Mouse (Mus musculus): ENCODE measurements at regions not wholly inside any gene's neighbourhood (a gene's known extent, or its start where the extent isn't known, plus 50 kb on each side); places are given as distances from the start of the nearest gene placed in this dataset.

GRCm38 (mm10) chr13:41994126-41994525, 57.7 kb upstream of the Hivep1 start:
- Histone ChIP-seq H3K9ac (ENCODE audit: insufficient read depth, low read depth) (no peak overlapping the region), H3K4me3 (replicated peaks in 1 of 3; ENCODE audit: low read depth in 2 of 3, low read length in 2 of 3, poor library complexity in 1 of 3) (no peak overlapping the region), H3K9me3 (replicated peaks; ENCODE audit: low read length) (no peaks in the 10 kb centered on the region), H3K27ac (ENCODE audit: insufficient read depth, low read depth) (no peak overlapping the region), H3K79me2 (replicated peaks; ENCODE audit: control insufficient read depth, extremely low read depth, insufficient read depth, poor library complexity, severe bottlenecking) (no peaks in the 10 kb centered on the region), H3K4me2 (ENCODE audit: insufficient read depth, low read depth, poor library complexity, severe bottlenecking) (no peak overlapping the region), H3K27me3 (replicated peaks) (no peaks in the 10 kb centered on the region), H3K36me3 (replicated peaks in 1 of 2; ENCODE audit: control insufficient read depth in 1 of 2, insufficient read depth in 1 of 2, low read length in 1 of 2) (no peaks in the 10 kb centered on the region), H3K4me1 (ENCODE audit: control insufficient read depth in 1 of 2, insufficient read depth in 2 of 2) (peaks cover 2 to 10% of the 10 kb centered on the region in 2 experiments; a peak in 2 of 4 replicates)
- dilution Hi-C loops (cut with MboI; ENCODE audit: extremely low pct_ligation_motif_present, extremely low pct_unique_long_range_greater_than_20kb, low sequenced_read_pairs) (no loop called here), in situ Hi-C loops (cut with MboI; ENCODE audit: low pct_ligation_motif_present, low pct_unique_long_range_greater_than_20kb, low sequenced_read_pairs) (no loop called here)
- DNase-seq (ENCODE audit: extremely low read depth), result no peak
- TF ChIP-seq SIN3A (IDR thresholded peaks at IDR 0.05; ENCODE audit: low read length) (no peak), ELF1 (IDR thresholded peaks at IDR 0.05; ENCODE audit: low read depth, low read length) (no peak), MAX (IDR thresholded peaks at IDR 0.05; ENCODE audit: low read length) (no peak), KAT2A (IDR thresholded peaks at IDR 0.05; ENCODE audit: insufficient replicate concordance, low read length) (no peak), PAX5 (IDR thresholded peaks at IDR 0.05; ENCODE audit: low read length) (no peak), TCF12 (IDR thresholded peaks at IDR 0.05; ENCODE audit: low read depth, low read length) (no peak), RCOR1 (conservative IDR thresholded peaks at IDR 0.05; ENCODE audit: low read depth, low read length) (no peak), NRF1 (IDR thresholded peaks at IDR 0.05; ENCODE audit: low read depth, low read length) (no peak), CTCF (conservative IDR thresholded peaks at IDR 0.05 in 1 of 2, IDR thresholded peaks at IDR 0.05 in 1 of 2; ENCODE audit: low read depth in 2 of 2, low read length in 2 of 2) (no peak), ETS1 (conservative IDR thresholded peaks at IDR 0.05; ENCODE audit: low read depth, low read length) (no peak), HCFC1 (IDR thresholded peaks at IDR 0.05; ENCODE audit: low read depth, low read length) (no peak), JUND (conservative IDR thresholded peaks at IDR 0.05; ENCODE audit: low read depth, low read length) (no peak)

- peaks cover 4% of the 10 kb centered on the region for H3K9me3 ChIP-seq (replicated peaks; ENCODE audit: low read length)
- in situ Hi-C loops (cut with MboI; ENCODE audit: low pct_ligation_motif_present, low pct_unique_long_range_greater_than_20kb, low sequenced_read_pairs), result no loop called here
- no peak overlapping the region for H3K4me2 ChIP-seq (ENCODE audit: insufficient read depth, low read depth, poor library complexity, severe bottlenecking)
- no peaks in the 10 kb centered on the region for H3K36me3 ChIP-seq (replicated peaks in 1 of 2; ENCODE audit: control insufficient read depth in 1 of 2, insufficient read depth in 1 of 2, low read length in 1 of 2)
- TF ChIP-seq SMC3 (IDR thresholded peaks at IDR 0.05; ENCODE audit: low read depth, low read length) (no peak), ZKSCAN1 (IDR thresholded peaks at IDR 0.05; ENCODE audit: borderline replicate concordance, low read depth, low read length) (no peak), UBTF (IDR thresholded peaks at IDR 0.05; ENCODE audit: low read depth, low read length) (no peak), USF2 (conservative IDR thresholded peaks at IDR 0.05; ENCODE audit: low read depth, low read length) (no peak), POLR2AphosphoS2 (IDR thresholded peaks at IDR 0.05; ENCODE audit: low read depth, low read length) (no peak), MXI1 (IDR thresholded peaks at IDR 0.05; ENCODE audit: low read depth, low read length) (no peak), SIN3A (IDR thresholded peaks at IDR 0.05; ENCODE audit: low read length) (no peak), CTCF (conservative IDR thresholded peaks at IDR 0.05 in 1 of 2, IDR thresholded peaks at IDR 0.05 in 1 of 2; ENCODE audit: low read depth in 2 of 2, low read length in 2 of 2) (no peak), TBP (conservative IDR thresholded peaks at IDR 0.05; ENCODE audit: low read depth, low read length) (no peak), IRF4 (IDR thresholded peaks at IDR 0.05; ENCODE audit: low read depth, low read length) (no peak), PAX5 (IDR thresholded peaks at IDR 0.05; ENCODE audit: low read length) (no peak), RAD21 (IDR thresholded peaks at IDR 0.05; ENCODE audit: low read depth, low read length) (no peak), NELFE (IDR thresholded peaks at IDR 0.05; ENCODE audit: low read depth, low read length) (no peak), KAT2A (IDR thresholded peaks at IDR 0.05; ENCODE audit: insufficient replicate concordance, low read length) (no peak), POLR2A (IDR thresholded peaks at IDR 0.05; ENCODE audit: low read depth, low read length) (no peak), NRF1 (IDR thresholded peaks at IDR 0.05; ENCODE audit: low read depth, low read length) (no peak), MAZ (IDR thresholded peaks at IDR 0.05; ENCODE audit: low read depth, low read length) (no peak), ZNF384 (IDR thresholded peaks at IDR 0.05; ENCODE audit: low read depth, low read length) (no peak)
- DNase-seq (ENCODE audit: extremely low read depth), result no peak
- no peak overlapping the region for H3K27ac ChIP-seq (ENCODE audit: insufficient read depth, low read depth)
- H3K27me3 ChIP-seq (replicated peaks), result no peaks in the 10 kb centered on the region
- no peak overlapping the region for H3K4me3 ChIP-seq (replicated peaks in 1 of 3; ENCODE audit: low read depth in 2 of 3, low read length in 2 of 3, poor library complexity in 1 of 3)
- H3K4me1 ChIP-seq (ENCODE audit: control insufficient read depth in 1 of 2, insufficient read depth in 2 of 2), result peaks cover 0 to 5% of the 10 kb centered on the region in 2 experiments; a peak in 2 of 4 replicates
- dilution Hi-C loops (cut with MboI; ENCODE audit: extremely low pct_ligation_motif_present, extremely low pct_unique_long_range_greater_than_20kb, low sequenced_read_pairs), result no loop called here
- H3K79me2 ChIP-seq (replicated peaks; ENCODE audit: control insufficient read depth, extremely low read depth, insufficient read depth, poor library complexity, severe bottlenecking), result no peaks in the 10 kb centered on the region
- no peak overlapping the region for H3K9ac ChIP-seq (ENCODE audit: insufficient read depth, low read depth)
Observed at GRCm38 (mm10) chr13:41975918-41976317, 75.9 kb upstream of the Hivep1 start.
